Mouse (Mus musculus): ENCODE data around the gene Rcn3. TPM values are rescaled to one million over a fixed set of nuclear protein-coding genes. Genes with fewer than 3 reads are reported as not detected.

Rcn3 gene
- polyA plus RNA-seq, 1 experiment from 2014 or later, result 388 TPM

DNA sequence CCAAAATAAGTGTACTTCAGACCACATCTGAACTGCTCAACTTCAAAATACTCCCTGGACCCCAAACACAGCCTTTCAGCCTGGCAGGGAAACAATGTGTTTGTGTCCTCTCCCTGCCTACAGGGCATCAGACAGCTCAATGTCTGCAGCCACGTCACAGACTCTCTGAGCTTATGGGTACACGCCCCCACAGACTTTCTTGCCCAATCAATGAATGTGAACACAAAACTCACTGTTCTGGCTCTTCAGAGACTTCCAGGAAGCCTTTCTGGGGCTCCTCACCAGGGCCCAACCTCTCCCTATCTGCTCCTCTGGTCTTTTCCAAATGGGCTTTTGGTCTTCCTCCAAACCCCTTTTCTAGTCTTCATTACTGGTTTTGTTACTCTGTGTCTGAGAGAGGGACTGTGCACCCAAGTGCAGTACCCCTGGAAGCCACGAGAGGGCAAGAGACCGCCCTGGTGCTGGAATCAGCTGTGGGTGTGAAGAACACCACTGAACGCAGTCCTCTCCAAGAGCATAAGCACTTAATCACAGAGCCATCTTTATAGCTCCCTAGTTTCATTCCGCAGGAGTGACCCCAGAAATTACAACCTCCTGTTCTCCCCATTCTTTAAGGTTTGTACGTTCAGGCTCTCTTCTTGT is 54.2 kb downstream of the Rcn3 start:
- no peak overlapping the region for H3K4me2 ChIP-seq (ENCODE audit: low read depth, low read length)
- no peaks in the 10 kb centered on the region for H3K27me3 ChIP-seq (ENCODE audit: control insufficient read depth, insufficient read depth, low read length)
- peaks cover 61% of the 10 kb centered on the region for H3K36me3 ChIP-seq (ENCODE audit: control insufficient read depth, insufficient read depth, low read length)
- no peak overlapping the region for H3K27ac ChIP-seq (ENCODE audit: low read length)
- no peak overlapping the region for H3K9ac ChIP-seq (ENCODE audit: low read length)
- 0 out of 2 replicates have a peak, but pooled peaks have one; percentile 38 for ATAC-seq (ENCODE audit: insufficient read depth, low FRiP score)
- 67% methylated on average over 7 of the region's 7 CpGs for WGBS
- H3K4me3 ChIP-seq (replicated peaks; ENCODE audit: low read length), result no peak overlapping the region
- H3K4me1 ChIP-seq (ENCODE audit: control insufficient read depth, insufficient read depth, low read length), result no peaks in the 10 kb centered on the region
- H3K9me3 ChIP-seq (replicated peaks; ENCODE audit: control insufficient read depth, low read length), result no peaks in the 10 kb centered on the region

- ATAC-seq (ENCODE audit: insufficient read depth, low FRiP score), result no peak
- Histone ChIP-seq H3K4me3 (replicated peaks; ENCODE audit: low read length) (no peak overlapping the region), H3K9ac (ENCODE audit: low read length) (no peak overlapping the region), H3K27me3 (ENCODE audit: control insufficient read depth, insufficient read depth, low read length) (no peaks in the 10 kb centered on the region), H3K4me1 (ENCODE audit: control insufficient read depth, insufficient read depth, low read length) (no peaks in the 10 kb centered on the region), H3K9me3 (replicated peaks; ENCODE audit: control insufficient read depth, low read length) (no peaks in the 10 kb centered on the region), H3K36me3 (ENCODE audit: control insufficient read depth, insufficient read depth, low read length) (peaks cover 65% of the 10 kb centered on the region), H3K4me2 (ENCODE audit: low read depth, low read length) (no peak overlapping the region), H3K27ac (ENCODE audit: low read length) (no peak overlapping the region)
- WGBS, result 77% methylated on average over 11 of the region's 11 CpGs
Observed at GRCm38 (mm10) chr7:45036702-45037101, 55.3 kb downstream of the Rcn3 start.

GRCm38 (mm10) chr7:45035631-45036030 is 56.4 kb downstream of the Rcn3 start:
- Histone ChIP-seq H3K4me3 (replicated peaks; ENCODE audit: low read length) (no peak overlapping the region), H3K4me2 (ENCODE audit: low read depth, low read length) (no peak overlapping the region), H3K9me3 (replicated peaks; ENCODE audit: control insufficient read depth, low read length) (no peaks in the 10 kb centered on the region), H3K36me3 (ENCODE audit: control insufficient read depth, insufficient read depth, low read length) (peaks cover 62% of the 10 kb centered on the region), H3K9ac (ENCODE audit: low read length) (no peak overlapping the region), H3K27me3 (ENCODE audit: control insufficient read depth, insufficient read depth, low read length) (no peaks in the 10 kb centered on the region), H3K4me1 (ENCODE audit: control insufficient read depth, insufficient read depth, low read length) (no peaks in the 10 kb centered on the region), H3K27ac (ENCODE audit: low read length) (no peak overlapping the region)
- WGBS, result 81% methylated on average over 3 of the region's 3 CpGs
- ATAC-seq (ENCODE audit: insufficient read depth, low FRiP score), result no peak

DNA sequence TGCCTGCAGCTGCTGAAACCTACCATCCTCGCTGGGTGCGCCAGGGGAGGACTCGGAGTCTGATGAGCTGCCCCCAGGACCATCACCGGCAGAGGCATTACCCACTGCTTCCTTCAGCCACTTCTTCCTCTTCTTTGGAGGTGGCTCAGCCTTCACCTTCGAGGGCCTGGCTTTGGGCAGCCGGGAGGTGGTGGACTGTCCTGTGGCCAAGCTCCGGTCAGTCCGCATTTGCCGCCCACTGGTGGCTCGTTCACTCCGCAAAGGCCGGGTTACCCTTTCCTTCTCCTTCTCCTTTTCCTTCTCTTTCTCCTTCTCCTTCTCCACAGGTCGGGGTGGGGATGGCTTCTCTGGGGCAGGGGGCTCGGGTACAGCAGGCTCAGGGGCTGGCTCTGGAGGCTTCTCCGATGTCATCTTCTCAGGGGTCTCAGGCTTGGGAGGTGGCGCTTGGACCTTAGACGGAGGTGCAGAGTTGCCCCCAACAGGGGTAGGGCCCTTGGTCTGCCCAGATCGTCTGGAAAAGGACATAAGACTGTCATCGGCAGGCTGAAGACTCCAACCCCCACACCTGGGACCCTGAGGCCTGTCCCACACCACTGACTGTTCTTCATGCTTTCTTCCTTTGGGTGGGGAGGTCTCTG is 58.2 kb downstream of the Rcn3 start:
- no peaks in the 10 kb centered on the region for H3K4me1 ChIP-seq (ENCODE audit: control insufficient read depth, insufficient read depth, low read length)
- WGBS, result 94% methylated on average over 19 of the region's 19 CpGs
- H3K27me3 ChIP-seq (ENCODE audit: control insufficient read depth, insufficient read depth, low read length), result no peaks in the 10 kb centered on the region
- no peak for ATAC-seq (ENCODE audit: insufficient read depth, low FRiP score)
- no peak overlapping the region for H3K4me3 ChIP-seq (replicated peaks; ENCODE audit: low read length)
- no peaks in the 10 kb centered on the region for H3K9me3 ChIP-seq (replicated peaks; ENCODE audit: control insufficient read depth, low read length)
- H3K27ac ChIP-seq (ENCODE audit: low read length), result no peak overlapping the region
- H3K9ac ChIP-seq (ENCODE audit: low read length), result no peak overlapping the region
- H3K4me2 ChIP-seq (ENCODE audit: low read depth, low read length), result no peak overlapping the region
- H3K36me3 ChIP-seq (ENCODE audit: control insufficient read depth, insufficient read depth, low read length), result peaks cover 53% of the 10 kb centered on the region

MicroRNAs encoded within 50 kb of the gene (microRNA counts, 519-probe panel; counts per million panel counts)
- microRNA mmu-miR-150, result 2,457 counts per million, percentile 52 among the panel's probes with 10 or more counts

Small RNA genes within 50 kb of the gene (microRNA-seq; reads per million reads assigned to microRNA genes)
- 32.8 reads per million, percentile 43 among the genes with 10 or more reads in this experiment for gene Mir150
- gene Mir5121, result 21.7 reads per million, percentile 39 among the genes with 10 or more reads in this experiment

Other genes with a start within 250 kb of the Rcn3 start
- gene Akt1s1, start 243.2 kb downstream of the Rcn3 start, polyA plus RNA-seq (2015; fragmentation: Nextera tagmentation; extraction: Ambion mirVana), result 73.5 and 83.1 TPM in 2 replicates
- 71.7 and 74.1 TPM in 2 replicates for gene Tbc1d17, start 243.1 kb downstream of the Rcn3 start, polyA plus RNA-seq (2015; fragmentation: Nextera tagmentation; extraction: Ambion mirVana)
- gene Pnkp, start 235.1 kb downstream of the Rcn3 start, polyA plus RNA-seq (2015; fragmentation: Nextera tagmentation; extraction: Ambion mirVana), result 32.6 and 34.8 TPM in 2 replicates
- 150 and 156 TPM in 2 replicates for gene Ptov1, start 222.4 kb downstream of the Rcn3 start, polyA plus RNA-seq (2015; fragmentation: Nextera tagmentation; extraction: Ambion mirVana)
- gene Med25, start 199.5 kb downstream of the Rcn3 start, polyA plus RNA-seq (2015; fragmentation: Nextera tagmentation; extraction: Ambion mirVana), result 89.9 and 94.0 TPM in 2 replicates
- 23.1 and 24.7 TPM in 2 replicates for gene Fuz, start 196.1 kb downstream of the Rcn3 start, polyA plus RNA-seq (2015; fragmentation: Nextera tagmentation; extraction: Ambion mirVana)
- gene Ap2a1, start 162.7 kb downstream of the Rcn3 start, polyA plus RNA-seq (2015; fragmentation: Nextera tagmentation; extraction: Ambion mirVana), result 52.6 and 55.6 TPM in 2 replicates
- gene Tsks, start 149.0 kb downstream of the Rcn3 start, polyA plus RNA-seq (2015; fragmentation: Nextera tagmentation; extraction: Ambion mirVana), result 0.06 TPM in 1 of 2 replicates, not detected in the other
- gene Cpt1c, start 117.4 kb downstream of the Rcn3 start, polyA plus RNA-seq (2015; fragmentation: Nextera tagmentation; extraction: Ambion mirVana), result 19.9 and 23.4 TPM in 2 replicates
- gene Prmt1, start 105.7 kb downstream of the Rcn3 start, polyA plus RNA-seq (2015; fragmentation: Nextera tagmentation; extraction: Ambion mirVana), result 302 and 324 TPM in 2 replicates
- 96.2 and 96.4 TPM in 2 replicates for gene Irf3, start 94.6 kb downstream of the Rcn3 start, polyA plus RNA-seq (2015; fragmentation: Nextera tagmentation; extraction: Ambion mirVana)
- 43.8 and 45.8 TPM in 2 replicates for gene Bcl2l12, start 93.5 kb downstream of the Rcn3 start, polyA plus RNA-seq (2015; fragmentation: Nextera tagmentation; extraction: Ambion mirVana)
- 22.9 and 24.5 TPM in 2 replicates for gene Scaf1, start 75.9 kb downstream of the Rcn3 start, polyA plus RNA-seq (2015; fragmentation: Nextera tagmentation; extraction: Ambion mirVana)
- gene Rras, start 74.3 kb downstream of the Rcn3 start, polyA plus RNA-seq (2015; fragmentation: Nextera tagmentation; extraction: Ambion mirVana), result 63.6 and 68.0 TPM in 2 replicates
- gene Prr12, start 39.3 kb downstream of the Rcn3 start, polyA plus RNA-seq (2015; fragmentation: Nextera tagmentation; extraction: Ambion mirVana), result 8.3 and 8.7 TPM in 2 replicates
- gene Nosip, start 29.8 kb downstream of the Rcn3 start, polyA plus RNA-seq (2015; fragmentation: Nextera tagmentation; extraction: Ambion mirVana), result 55.7 TPM in 2 replicates
- gene Prrg2, start 29.5 kb downstream of the Rcn3 start, polyA plus RNA-seq (2015; fragmentation: Nextera tagmentation; extraction: Ambion mirVana), result 24.7 and 27.4 TPM in 2 replicates
- 138 and 149 TPM in 2 replicates for gene Fcgrt, start 11.6 kb upstream of the Rcn3 start, polyA plus RNA-seq (2015; fragmentation: Nextera tagmentation; extraction: Ambion mirVana)
- 1,225 and 1,374 TPM in 2 replicates for gene Rps11, start 32.2 kb upstream of the Rcn3 start, polyA plus RNA-seq (2015; fragmentation: Nextera tagmentation; extraction: Ambion mirVana)
- 1,102 and 1,332 TPM in 2 replicates for gene Rpl13a, start 36.5 kb upstream of the Rcn3 start, polyA plus RNA-seq (2015; fragmentation: Nextera tagmentation; extraction: Ambion mirVana)
- gene Gm45713, start 44.0 kb upstream of the Rcn3 start, polyA plus RNA-seq (2015; fragmentation: Nextera tagmentation; extraction: Ambion mirVana), result not detected in 2 replicates
- 2.2 and 2.8 TPM in 2 replicates for gene Flt3l, start 44.2 kb upstream of the Rcn3 start, polyA plus RNA-seq (2015; fragmentation: Nextera tagmentation; extraction: Ambion mirVana)
- 81.0 and 81.9 TPM in 2 replicates for gene Pih1d1, start 62.1 kb upstream of the Rcn3 start, polyA plus RNA-seq (2015; fragmentation: Nextera tagmentation; extraction: Ambion mirVana)
- 39.5 and 49.2 TPM in 2 replicates for gene Aldh16a1, start 62.4 kb upstream of the Rcn3 start, polyA plus RNA-seq (2015; fragmentation: Nextera tagmentation; extraction: Ambion mirVana)
- 0.15 and 0.22 TPM in 2 replicates for gene Slc17a7, start 71.7 kb upstream of the Rcn3 start, polyA plus RNA-seq (2015; fragmentation: Nextera tagmentation; extraction: Ambion mirVana)
- not detected in 2 replicates for gene Gfy, start 87.3 kb upstream of the Rcn3 start, polyA plus RNA-seq (2015; fragmentation: Nextera tagmentation; extraction: Ambion mirVana)
- not detected in 2 replicates for gene Pth2, start 88.8 kb upstream of the Rcn3 start, polyA plus RNA-seq (2015; fragmentation: Nextera tagmentation; extraction: Ambion mirVana)
- gene Ccdc155, start 112.7 kb upstream of the Rcn3 start, polyA plus RNA-seq (2015; fragmentation: Nextera tagmentation; extraction: Ambion mirVana), result 0.55 and 1.5 TPM in 2 replicates
- 2.1 and 4.9 TPM in 2 replicates for gene Dkkl1, start 119.9 kb upstream of the Rcn3 start, polyA plus RNA-seq (2015; fragmentation: Nextera tagmentation; extraction: Ambion mirVana)
- 93.9 and 101 TPM in 2 replicates for gene Tead2, start 123.5 kb upstream of the Rcn3 start, polyA plus RNA-seq (2015; fragmentation: Nextera tagmentation; extraction: Ambion mirVana)
- 2.7 and 5.0 TPM in 2 replicates for gene Cd37, start 146.9 kb upstream of the Rcn3 start, polyA plus RNA-seq (2015; fragmentation: Nextera tagmentation; extraction: Ambion mirVana)
- not detected in 2 replicates for gene Slc6a16, start 148.9 kb upstream of the Rcn3 start, polyA plus RNA-seq (2015; fragmentation: Nextera tagmentation; extraction: Ambion mirVana)
- gene Slc6a21, start 185.3 kb upstream of the Rcn3 start, polyA plus RNA-seq (2015; fragmentation: Nextera tagmentation; extraction: Ambion mirVana), result not detected in 2 replicates
- gene Trpm4, start 241.6 kb upstream of the Rcn3 start, polyA plus RNA-seq (2015; fragmentation: Nextera tagmentation; extraction: Ambion mirVana), result 30.1 and 32.2 TPM in 2 replicates
- gene Hrc, start 243.1 kb upstream of the Rcn3 start, polyA plus RNA-seq (2015; fragmentation: Nextera tagmentation; extraction: Ambion mirVana), result 1.0 and 3.1 TPM in 2 replicates

All from stomach, embryonic 16.5 days (tissue).